Mouse (Mus musculus) embryonic stem cell, embryonic (primary cell): ENCODE measurements around the gene Atg4d.

Experiments used
- CTCF ChIA-PET, 4 experiments: fragments of 300-600 bp in 2 of 4; fragments of 350-600 bp in 2 of 4; sonication (Branson Sonifier 250); formaldehyde crosslinking; loops; one replicate each; lab custom pipeline; 2022; ENCODE audit warnings: inconsistent platforms in 2 of 4; lab: Charles Lee
- POLR2A ChIA-PET, 4 experiments: fragments of 300-600 bp in 2 of 4; fragments of 350-600 bp in 2 of 4; sonication (Branson Sonifier 250); formaldehyde crosslinking; loops; one replicate each; lab custom pipeline; 2022; ENCODE audit warnings: antibody characterized with exemption in 4 of 4, inconsistent platforms in 1 of 4; lab: Charles Lee

Atg4d gene

DNA sequence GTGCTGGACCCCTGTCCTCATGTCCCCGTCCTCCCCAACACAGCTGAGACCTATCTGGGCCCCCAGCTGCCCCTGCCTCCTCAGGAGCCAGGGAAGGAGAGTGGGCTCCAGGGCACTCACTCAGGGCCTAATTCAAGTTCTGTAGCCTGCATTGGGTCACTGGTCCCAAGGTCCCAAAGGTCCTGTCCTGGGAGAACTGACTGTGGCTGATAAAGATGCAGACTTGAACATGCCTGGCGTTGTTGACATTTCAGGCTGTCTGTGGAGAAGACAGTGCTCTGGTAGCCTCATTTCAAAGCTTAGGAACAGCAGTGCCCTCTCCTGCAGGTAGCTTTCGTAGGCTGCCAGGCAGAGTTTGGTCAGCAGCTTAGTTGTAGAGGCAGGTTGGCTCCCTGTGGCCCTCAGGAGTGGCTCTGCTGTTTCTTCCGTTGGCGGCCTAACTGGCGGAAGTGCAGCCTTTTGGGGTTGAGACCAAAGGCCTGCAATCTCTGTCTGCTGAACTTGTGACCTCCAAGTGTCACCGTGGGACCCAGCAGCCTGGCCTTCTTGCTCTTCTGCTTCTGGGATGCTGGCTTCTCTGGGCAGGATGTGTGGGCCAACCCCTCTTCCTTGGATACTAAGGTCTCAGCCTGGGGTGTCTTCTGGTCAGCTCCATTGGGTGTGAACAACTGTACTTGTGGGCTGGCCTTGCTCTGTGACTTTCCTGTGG is 8.6 kb downstream of the Atg4d start:
- ChIA-PET POLR2A (interaction anchor here in 3 of 4 experiments (0.9 to 5.4 kb wide), 22 partner anchors 8 to 235 kb away, joined by 3 to 39 read pairs (median 4); partner anchors contain the start of genes Cdkn2d (in 3 of the 3), Atg4d (in 2 of the 3), Kri1 (in 2 of the 3) and S1pr5 (in 1 of the 3)), CTCF (interaction anchor here (0.5 to 1.4 kb wide), 4 partner anchors 9 to 85 kb away, joined by 4 to 8 read pairs (median 4); partner anchors contain the start of gene Atg4d (in 1 of the 4))

DNA sequence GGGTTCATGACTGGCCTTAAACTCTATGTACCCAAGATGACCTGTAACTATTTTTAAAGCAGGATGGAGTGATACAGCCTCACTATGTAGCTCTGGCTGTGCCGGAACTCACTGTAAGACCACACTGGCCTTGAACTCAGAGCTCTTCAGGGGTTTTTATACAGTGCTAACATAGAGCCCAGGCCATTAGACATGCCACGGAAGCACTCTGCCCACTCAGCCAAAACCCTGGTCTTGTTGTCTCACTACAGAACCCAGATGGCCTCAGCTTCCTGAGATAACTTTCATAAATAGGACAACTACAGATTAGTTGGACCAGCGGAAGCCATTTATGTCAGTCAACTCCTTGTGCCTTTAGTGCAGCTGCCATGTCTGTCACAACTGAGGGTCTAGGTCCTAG is 9.2 kb downstream of the Atg4d start:
- POLR2A ChIA-PET: interaction anchor here (0.9 to 5.4 kb wide), 18 partner anchors 8 to 120 kb away, joined by 3 to 39 read pairs (median 7); partner anchors contain the start of genes Cdkn2d (in 4 of the 4), Atg4d (in 2 of the 4) and Kri1 (in 1 of the 4)
- CTCF ChIA-PET: interaction anchor here in 1 of 4 experiments (1.4 kb wide), 1 partner anchor 33 kb away, joined by 4 read pairs; no protein-coding TSS in a partner anchor

DNA sequence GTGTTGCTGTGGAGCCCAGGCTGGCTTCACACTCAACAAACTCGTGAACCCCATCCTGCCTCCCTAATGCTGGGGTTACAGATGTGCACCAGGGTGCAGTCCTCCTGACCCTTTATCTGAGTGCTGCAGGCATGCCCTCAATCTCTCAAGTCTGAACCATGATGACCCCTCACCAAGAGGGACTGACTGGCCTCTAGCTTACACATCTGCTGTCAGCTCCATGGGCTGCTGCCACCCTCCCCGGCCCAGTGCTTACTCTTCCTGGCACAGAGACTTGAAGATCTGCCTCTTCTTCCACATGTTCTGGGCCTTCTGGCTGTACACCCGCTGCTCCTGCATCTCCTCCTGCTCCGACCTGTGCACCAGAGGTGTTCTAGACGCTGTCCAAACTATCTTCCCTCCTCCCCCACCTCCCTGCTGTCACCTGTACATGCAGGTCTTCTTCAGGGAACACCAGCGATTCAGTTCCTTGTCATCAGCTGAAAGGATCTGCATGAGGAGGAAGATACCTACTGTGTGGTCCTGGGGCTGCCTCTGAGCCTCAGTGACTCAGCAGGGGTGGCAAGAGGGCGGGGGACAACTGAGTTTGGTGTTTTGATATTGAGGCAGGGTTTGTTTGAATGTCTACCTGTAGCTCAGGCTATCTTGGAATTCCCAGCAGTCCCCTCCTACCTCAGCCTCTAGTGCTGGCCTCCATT is 10.1 kb downstream of the Atg4d start:
- ChIA-PET POLR2A (interaction anchor here (0.5 to 5.4 kb wide), 17 partner anchors 8 to 235 kb away, joined by 3 to 39 read pairs (median 7); partner anchors contain the start of genes Atg4d (in 4 of the 4), Cdkn2d (in 3 of the 4), Kri1 (in 1 of the 4) and Tmed1 (in 1 of the 4)), CTCF (interaction anchor here in 2 of 4 experiments (0.9 to 1.4 kb wide), 2 partner anchors 10 to 34 kb away, joined by 4 to 6 read pairs; no protein-coding TSS in a partner anchor)

DNA sequence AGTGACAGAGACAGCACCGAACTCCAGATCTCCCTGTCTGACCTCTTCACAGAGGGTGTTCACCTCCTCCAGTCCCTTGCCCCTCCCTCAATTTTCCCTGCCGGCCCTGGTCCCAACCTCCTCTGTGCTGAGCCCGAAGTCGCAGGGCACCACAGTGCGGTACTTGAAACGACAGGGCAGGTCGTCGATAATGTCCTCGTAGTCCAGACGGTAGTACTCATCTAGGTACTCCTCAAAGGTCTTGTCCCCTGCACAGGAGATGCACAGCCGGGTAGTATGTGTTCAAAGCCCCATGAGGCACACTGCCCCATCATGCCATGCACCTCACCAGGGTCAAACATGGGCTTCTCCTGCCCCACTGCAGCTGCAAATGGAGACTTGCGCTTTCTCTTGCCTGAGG is 10.6 kb downstream of the Atg4d start:
- ChIA-PET POLR2A (interaction anchor here (0.5 to 5.4 kb wide), 17 partner anchors 9 to 234 kb away, joined by 3 to 36 read pairs (median 6); partner anchors contain the start of genes Atg4d (in 4 of the 4), Cdkn2d (in 3 of the 4), Kri1 (in 1 of the 4) and Tmed1 (in 1 of the 4)), CTCF (interaction anchor here in 1 of 4 experiments (0.9 kb wide), 1 partner anchor 9 kb away, joined by 6 read pairs; no protein-coding TSS in a partner anchor)

DNA sequence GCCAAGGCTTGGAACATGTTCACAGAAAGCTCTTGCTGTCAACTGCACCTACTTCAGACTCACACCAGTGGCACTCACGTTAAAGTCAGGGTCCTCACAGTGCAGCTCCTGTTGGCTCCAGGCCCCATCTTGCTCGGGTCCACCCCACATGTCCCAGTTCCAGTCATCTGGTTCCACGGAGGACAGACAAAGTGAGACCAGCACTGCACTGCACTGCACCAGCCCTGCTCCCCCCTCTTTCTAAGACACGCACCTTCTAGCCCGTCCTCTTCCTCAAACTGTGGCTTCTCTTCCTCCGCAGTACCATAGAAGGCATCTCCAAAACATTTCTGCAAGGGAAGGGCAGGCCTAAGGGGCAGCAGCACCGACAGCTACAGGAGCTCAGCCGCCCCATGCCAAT is 11.2 kb downstream of the Atg4d start:
- ChIA-PET CTCF (interaction anchor here in 1 of 4 experiments (0.9 to 1.5 kb wide), 3 partner anchors 9 to 35 kb away, joined by 3 to 6 read pairs (median 4); partner anchors contain the start of gene Atg4d), POLR2A (interaction anchor here in 3 of 4 experiments (0.6 to 5.4 kb wide), 12 partner anchors 9 to 125 kb away, joined by 3 to 36 read pairs (median 7); partner anchors contain the start of genes Atg4d (in 3 of the 3), Cdkn2d (in 2 of the 3) and Kri1 (in 1 of the 3))

DNA sequence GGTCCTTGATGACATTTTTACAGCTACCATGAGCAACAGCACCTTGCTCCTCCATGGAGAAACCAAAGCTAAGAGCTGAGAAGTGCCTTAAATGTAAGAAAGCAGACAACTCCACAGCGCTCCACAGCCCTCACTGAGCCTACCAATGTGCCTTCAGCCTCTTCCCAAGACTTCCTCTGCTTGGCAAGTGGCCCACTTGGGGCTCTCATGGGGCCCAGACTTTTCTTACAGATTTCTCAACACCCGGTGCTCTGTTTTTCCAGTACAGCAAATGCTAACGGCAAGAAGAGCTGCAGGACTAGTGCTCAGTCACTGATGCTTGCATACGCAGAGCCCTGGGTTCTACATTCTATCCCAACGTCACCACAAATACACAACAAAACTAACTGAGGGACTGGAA is 12.7 kb downstream of the Atg4d start:
- CTCF ChIA-PET: interaction anchor here in 2 of 4 experiments (0.8 to 1.5 kb wide), 3 partner anchors 13 to 49 kb away, joined by 3 to 4 read pairs (median 4); partner anchors contain the start of gene Atg4d (in 1 of the 2)
- POLR2A ChIA-PET: interaction anchor here in 3 of 4 experiments (0.6 to 5.4 kb wide), 10 partner anchors 7 to 179 kb away, joined by 3 to 36 read pairs (median 9); partner anchors contain the start of genes Atg4d (in 3 of the 3), Cdkn2d (in 2 of the 3) and Kri1 (in 1 of the 3)

DNA sequence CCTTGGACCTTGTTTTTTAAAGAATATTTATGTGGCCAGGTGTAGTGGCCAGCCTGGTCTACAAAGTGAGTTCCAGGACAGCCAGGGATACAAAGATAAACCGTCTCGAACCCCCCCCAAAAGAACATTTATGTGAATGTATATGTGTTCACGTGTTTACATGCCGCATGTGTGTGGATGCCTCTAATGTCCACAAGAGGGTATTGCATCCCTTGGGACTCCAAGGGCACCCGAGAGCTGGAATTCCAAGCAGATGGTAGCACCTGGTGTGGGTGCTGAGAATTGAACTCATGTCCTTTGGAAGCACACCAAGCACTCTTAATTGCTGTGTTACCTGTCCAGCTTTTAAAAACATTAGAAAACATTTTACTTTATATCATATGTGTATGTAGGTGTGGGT is 18.5 kb downstream of the Atg4d start:
- POLR2A ChIA-PET: interaction anchor here in 2 of 4 experiments (0.6 to 6.0 kb wide), 9 partner anchors 7 to 528 kb away, joined by 3 to 39 read pairs (median 4); partner anchors contain the start of gene Atg4d (in 1 of the 2)

DNA sequence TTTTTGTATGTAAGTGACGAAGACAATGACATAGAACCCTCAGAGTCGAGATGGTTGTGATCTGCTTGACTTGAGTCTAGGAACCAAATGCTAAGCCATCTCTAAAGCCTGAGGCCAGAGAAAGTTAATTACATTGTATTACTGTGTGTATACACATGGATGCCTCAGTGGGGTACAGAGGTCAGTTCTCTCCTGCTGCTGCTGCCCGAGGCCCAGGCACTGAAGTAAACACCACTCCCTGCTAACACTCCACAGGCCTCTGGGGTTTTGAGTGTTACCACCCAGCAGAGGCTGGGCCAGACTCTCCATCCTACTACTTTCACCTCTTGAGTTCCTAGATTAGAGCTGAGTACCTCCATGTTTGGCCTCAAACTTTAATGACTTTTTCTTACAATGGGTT is 18.9 kb downstream of the Atg4d start:
- CTCF ChIA-PET: interaction anchor here (0.6 to 1.5 kb wide), 6 partner anchors 27 to 1242 kb away, joined by 3 to 7 read pairs (median 3); no protein-coding TSS in a partner anchor
- POLR2A ChIA-PET: interaction anchor here in 1 of 4 experiments (1.0 to 6.0 kb wide), 7 partner anchors 8 to 165 kb away, joined by 3 to 39 read pairs (median 4); partner anchors contain the start of gene Atg4d

More for the DNA sequence above, 18.5 kb downstream of the Atg4d start:
- CTCF ChIA-PET: interaction anchor here (0.6 to 1.5 kb wide), 9 partner anchors 28 to 1241 kb away, joined by 3 to 12 read pairs (median 4); partner anchors contain the start of gene Slc44a2 (in 1 of the 4)

DNA sequence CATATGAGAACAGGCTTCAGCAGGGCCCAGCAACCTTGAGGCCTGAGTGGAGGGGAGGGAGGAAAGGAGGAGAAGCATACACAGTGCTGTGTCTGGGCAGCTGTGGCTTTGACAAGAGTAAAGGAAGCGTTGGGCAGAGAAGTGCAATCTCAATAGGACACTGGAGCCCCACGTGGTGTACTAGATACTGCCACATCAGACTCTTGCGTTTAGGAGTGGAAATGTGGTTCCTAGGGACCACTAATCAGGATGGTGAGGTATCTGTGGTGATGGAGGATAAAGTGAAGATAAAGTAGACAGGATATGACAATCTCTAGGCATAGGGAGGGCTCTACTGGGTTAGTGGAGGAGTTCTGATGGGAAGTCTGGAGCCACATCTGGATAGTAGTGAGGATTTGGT is 21.7 kb downstream of the Atg4d start:
- CTCF ChIA-PET: interaction anchor here in 2 of 4 experiments (0.6 to 1.6 kb wide), 3 partner anchors 71 kb away, joined by 5 to 9 read pairs (median 8); no protein-coding TSS in a partner anchor
- POLR2A ChIA-PET: interaction anchor here in 3 of 4 experiments (0.8 to 6.0 kb wide), 30 partner anchors 10 to 259 kb away, joined by 3 to 39 read pairs (median 4); partner anchors contain the start of genes Keap1 (in 2 of the 3), Atg4d (in 1 of the 3), Gm38431 (in 1 of the 3) and Raver1 (in 1 of the 3)

DNA sequence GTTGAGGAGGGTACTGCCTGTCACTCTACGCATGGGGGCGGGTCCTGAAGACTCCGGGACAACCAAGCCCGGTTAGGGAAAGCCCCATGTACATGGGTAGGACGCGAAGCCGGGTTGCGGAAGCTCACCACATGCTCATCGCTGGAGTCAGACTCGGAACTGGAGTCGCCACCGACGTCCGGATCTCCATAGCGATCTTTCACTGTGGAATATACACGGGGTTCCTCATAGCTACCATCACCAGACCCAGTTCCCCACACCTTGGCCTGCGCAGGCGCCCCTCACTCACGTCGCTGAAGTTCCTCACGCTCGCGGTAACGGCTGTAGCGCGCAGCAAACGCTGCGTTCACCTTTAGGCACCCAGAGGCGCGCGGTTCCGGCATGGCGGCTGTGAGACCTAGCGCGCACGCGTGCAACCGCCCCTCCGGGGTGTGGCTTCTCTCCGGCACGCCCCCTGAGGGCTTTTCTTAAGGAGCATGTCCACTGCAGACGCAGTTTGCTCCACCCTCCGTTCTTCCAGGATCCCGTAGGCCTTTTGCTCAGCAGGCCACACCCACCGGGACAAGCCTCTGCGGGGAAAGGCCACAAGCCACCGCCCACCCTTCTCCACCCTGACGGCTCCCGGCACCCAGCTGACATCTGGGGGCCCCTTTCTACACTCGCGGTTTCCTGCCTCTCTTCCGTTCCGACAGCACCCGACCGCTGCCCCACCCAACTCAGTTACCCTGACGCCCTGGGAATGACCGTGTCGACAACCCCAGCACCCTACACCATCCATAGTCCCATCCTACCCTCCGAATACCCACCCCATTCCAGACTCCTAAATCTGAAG is 22.7 kb downstream of the Atg4d start, which contains the start of gene Kri1:
Gene Kri1, minus strand, starts transcription at position 399 of the 832 bp plus-strand sequence.
- CTCF ChIA-PET: interaction anchor here in 1 of 4 experiments (0.7 to 1.6 kb wide), 3 partner anchors 25 to 70 kb away, joined by 3 to 8 read pairs (median 4); no protein-coding TSS in a partner anchor
- POLR2A ChIA-PET: interaction anchor here in 3 of 4 experiments (0.5 to 2.7 kb wide), 47 partner anchors 9 to 258 kb away, joined by 3 to 12 read pairs (median 3); partner anchors contain the start of genes Keap1 (in 2 of the 3), Atg4d (in 1 of the 3), Gm38431 (in 1 of the 3) and Raver1 (in 1 of the 3)

DNA sequence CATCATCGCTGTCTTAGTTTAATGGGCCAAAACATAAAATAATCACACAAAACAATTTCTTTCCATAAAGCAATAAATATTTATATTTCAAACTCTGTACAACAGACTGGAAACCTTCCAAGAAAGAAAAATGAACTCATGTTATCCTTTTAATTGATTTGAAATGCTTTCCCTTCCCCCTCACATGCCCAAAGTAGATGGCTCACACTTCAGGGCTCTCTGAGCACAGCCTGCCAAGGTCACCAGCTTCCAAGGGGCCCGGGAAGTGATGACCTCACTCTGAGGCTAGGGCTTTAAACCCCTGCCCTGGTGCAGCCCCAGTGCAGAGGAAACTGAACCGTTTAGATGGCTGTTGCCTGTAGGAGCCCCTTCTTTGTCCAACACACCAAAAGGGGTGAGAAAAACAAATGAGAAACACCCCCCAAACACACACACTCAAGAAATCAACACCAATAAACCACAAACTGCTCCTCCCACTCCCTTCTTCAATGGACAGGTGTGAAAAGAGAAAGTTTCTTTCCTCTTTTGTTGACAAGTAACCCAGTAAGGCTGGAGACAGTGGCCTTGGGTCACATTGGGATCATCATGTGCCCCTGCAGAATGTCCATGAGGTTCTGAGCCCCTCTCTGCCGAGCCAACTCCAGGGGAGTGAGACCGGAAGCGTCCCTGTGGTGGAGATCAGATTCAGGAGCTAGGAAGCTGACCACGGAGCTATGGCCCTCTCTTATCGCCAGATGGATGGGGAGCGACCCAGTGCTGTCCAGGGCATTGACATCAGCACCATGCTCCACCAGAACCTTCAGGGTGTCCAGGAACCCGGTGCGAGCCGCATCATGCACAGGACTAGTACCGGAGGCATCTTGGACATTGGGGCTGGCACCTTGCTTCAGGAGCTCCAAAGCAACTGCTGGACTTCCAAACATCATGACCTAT is 23.6 kb downstream of the Atg4d start:
- CTCF ChIA-PET: interaction anchor here in 1 of 4 experiments (1.6 kb wide), 1 partner anchor 69 kb away, joined by 8 read pairs; no protein-coding TSS in a partner anchor
- POLR2A ChIA-PET: interaction anchor here in 3 of 4 experiments (0.5 to 2.7 kb wide), 26 partner anchors 10 to 144 kb away, joined by 3 to 12 read pairs (median 4); partner anchors contain the start of gene Slc44a2 (in 1 of the 3)

DNA sequence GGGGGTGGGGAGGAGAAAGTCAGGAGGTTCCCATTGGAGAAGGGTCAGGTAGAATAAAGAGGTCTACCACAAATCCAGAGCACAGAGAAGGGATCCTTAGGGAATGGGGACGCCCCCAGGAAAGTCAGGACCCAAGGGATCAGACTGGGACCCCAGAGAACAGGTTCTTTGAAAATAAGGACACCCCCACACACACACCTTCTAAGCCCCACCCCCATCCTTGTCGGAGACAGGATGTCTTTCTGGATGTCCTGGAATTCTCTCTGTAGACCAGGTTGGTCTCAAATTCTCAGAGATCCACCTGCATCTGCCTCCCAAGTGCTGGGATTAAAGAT is 24.2 kb downstream of the Atg4d start:
- ChIA-PET POLR2A (interaction anchor here in 2 of 4 experiments (0.6 to 1.6 kb wide), 5 partner anchors 10 to 51 kb away, joined by 3 to 6 read pairs (median 3); no protein-coding TSS in a partner anchor), CTCF (no interaction called here)

DNA sequence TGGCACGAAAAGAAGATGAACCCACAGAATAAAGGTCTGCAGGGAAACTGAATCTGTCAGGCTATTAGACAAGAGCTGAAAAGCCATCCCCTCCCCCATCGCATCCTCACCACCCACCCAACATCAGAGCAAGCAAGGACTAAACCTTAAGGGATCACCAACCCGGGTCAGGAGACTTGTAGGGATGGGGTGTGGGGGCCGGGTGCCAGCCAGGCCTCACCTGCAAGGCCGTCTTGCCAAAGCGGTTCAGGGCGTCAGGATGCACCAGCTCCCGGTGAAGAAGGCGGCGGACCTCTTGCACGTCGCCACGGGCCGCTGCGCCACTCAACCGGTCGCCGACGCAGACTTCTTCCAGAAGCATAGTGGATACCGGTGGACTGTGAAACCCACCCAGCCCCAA is 25.5 kb downstream of the Atg4d start:
- CTCF ChIA-PET: interaction anchor here (0.6 to 2.1 kb wide), 27 partner anchors 8 to 552 kb away, joined by 3 to 15 read pairs (median 4); partner anchors contain the start of genes Atg4d (in 1 of the 4), Carm1 (in 1 of the 4), Slc44a2 (in 1 of the 4) and Tmed1 (in 1 of the 4)

More for the DNA sequence above, 25.5 kb downstream of the Atg4d start:
- POLR2A ChIA-PET: interaction anchor here (0.6 to 4.1 kb wide), 94 partner anchors 9 to 795 kb away, joined by 3 to 47 read pairs (median 5); partner anchors contain the start of genes Ap1m2 (in 3 of the 4), Atg4d (in 3 of the 4), Keap1 (in 2 of the 4) and Qtrt1 (in 2 of the 4)
